Mouse (Mus musculus): ENCODE measurements at regions not wholly inside any gene's neighbourhood (a gene's known extent, or its start where the extent isn't known, plus 50 kb on each side); places are given as distances from the start of the nearest gene placed in this dataset.

GRCm38 (mm10) chr13:110754548-110754947 lies 359.7 kb downstream of the Plk2 start:
- no peak for ATAC-seq (replicated peaks; ENCODE audit: poor library complexity)

- ATAC-seq (replicated peaks; ENCODE audit: poor library complexity): no peak
These were observed 362.0 kb downstream of the Plk2 start for GRCm38 (mm10) chr13:110756877-110757276.

- no peak for ATAC-seq (replicated peaks; ENCODE audit: poor library complexity)
These were observed 374.4 kb downstream of the Plk2 start for GRCm38 (mm10) chr13:110769210-110769609.

- no peak for ATAC-seq (replicated peaks; ENCODE audit: poor library complexity)
These were observed 380.4 kb downstream of the Plk2 start for GRCm38 (mm10) chr13:110775251-110775650.

GRCm38 (mm10) chr13:110784162-110784785 lies 389.4 kb downstream of the Plk2 start:
- no peak for ATAC-seq (replicated peaks; ENCODE audit: poor library complexity)

GRCm38 (mm10) chr13:110784822-110785221 lies 390.0 kb downstream of the Plk2 start:
- ATAC-seq (replicated peaks; ENCODE audit: poor library complexity): no peak

GRCm38 (mm10) chr13:110798313-110798712 lies 403.5 kb downstream of the Plk2 start:
- ATAC-seq (replicated peaks; ENCODE audit: poor library complexity): no peak

- ATAC-seq (replicated peaks; ENCODE audit: poor library complexity): no peak
These were observed 408.0 kb downstream of the Plk2 start for GRCm38 (mm10) chr13:110802841-110803240.

GRCm38 (mm10) chr13:110812401-110812800 lies 417.6 kb downstream of the Plk2 start:
- ATAC-seq (replicated peaks; ENCODE audit: poor library complexity): no peak

GRCm38 (mm10) chr13:110814066-110814465 lies 419.2 kb downstream of the Plk2 start:
- ATAC-seq (replicated peaks; ENCODE audit: poor library complexity): no peak

- ATAC-seq (replicated peaks; ENCODE audit: poor library complexity): no peak
These were observed 424.5 kb downstream of the Plk2 start for GRCm38 (mm10) chr13:110819301-110819862.

- no peak for ATAC-seq (replicated peaks; ENCODE audit: poor library complexity)
These were observed 429.9 kb upstream of the Actbl2 start for GRCm38 (mm10) chr13:110824878-110825277.

GRCm38 (mm10) chr13:110832442-110832841 lies 422.4 kb upstream of the Actbl2 start:
- no peak for ATAC-seq (replicated peaks; ENCODE audit: poor library complexity)

GRCm38 (mm10) chr13:110836936-110837335 lies 417.9 kb upstream of the Actbl2 start:
- ATAC-seq (replicated peaks; ENCODE audit: poor library complexity): no peak

GRCm38 (mm10) chr13:110841949-110842348 lies 412.9 kb upstream of the Actbl2 start:
- ATAC-seq (replicated peaks; ENCODE audit: poor library complexity): no peak

- no peak for ATAC-seq (replicated peaks; ENCODE audit: poor library complexity)
These were observed 409.1 kb upstream of the Actbl2 start for GRCm38 (mm10) chr13:110845695-110846094.

- no peak for ATAC-seq (replicated peaks; ENCODE audit: poor library complexity)
These were observed 401.7 kb upstream of the Actbl2 start for GRCm38 (mm10) chr13:110852996-110853727.

- ATAC-seq (replicated peaks; ENCODE audit: poor library complexity): no peak
These were observed 400.6 kb upstream of the Actbl2 start for GRCm38 (mm10) chr13:110854213-110854612.

- no peak for ATAC-seq (replicated peaks; ENCODE audit: poor library complexity)
These were observed 388.8 kb upstream of the Actbl2 start for GRCm38 (mm10) chr13:110865902-110866512.

- peak; percentile 60 for ATAC-seq (replicated peaks; ENCODE audit: poor library complexity)
These were observed 388.1 kb upstream of the Actbl2 start for GRCm38 (mm10) chr13:110866713-110867112.

- ATAC-seq (replicated peaks; ENCODE audit: poor library complexity): no peak
These were observed 383.6 kb upstream of the Actbl2 start for GRCm38 (mm10) chr13:110871125-110871775.
